Mouse (Mus musculus) regulatory T cell (primary cell): ENCODE data around the gene Ppp1cc.
"Not testable (repeated sequence)": the region's sequence is repeated elsewhere in the genome, so short reads cannot be mapped to it uniquely, and the experiment has no call there.

ENCODE experiments used
- in situ Hi-C: fragments of 300-600 bp; cut with MboI, MseI; formaldehyde crosslinking; loops from one replicate; pipeline ENCODE4 v1.15.1; 2025; ENCODE audit warnings: high pct_unique_total_duplicates

Gene Ppp1cc

DNA sequence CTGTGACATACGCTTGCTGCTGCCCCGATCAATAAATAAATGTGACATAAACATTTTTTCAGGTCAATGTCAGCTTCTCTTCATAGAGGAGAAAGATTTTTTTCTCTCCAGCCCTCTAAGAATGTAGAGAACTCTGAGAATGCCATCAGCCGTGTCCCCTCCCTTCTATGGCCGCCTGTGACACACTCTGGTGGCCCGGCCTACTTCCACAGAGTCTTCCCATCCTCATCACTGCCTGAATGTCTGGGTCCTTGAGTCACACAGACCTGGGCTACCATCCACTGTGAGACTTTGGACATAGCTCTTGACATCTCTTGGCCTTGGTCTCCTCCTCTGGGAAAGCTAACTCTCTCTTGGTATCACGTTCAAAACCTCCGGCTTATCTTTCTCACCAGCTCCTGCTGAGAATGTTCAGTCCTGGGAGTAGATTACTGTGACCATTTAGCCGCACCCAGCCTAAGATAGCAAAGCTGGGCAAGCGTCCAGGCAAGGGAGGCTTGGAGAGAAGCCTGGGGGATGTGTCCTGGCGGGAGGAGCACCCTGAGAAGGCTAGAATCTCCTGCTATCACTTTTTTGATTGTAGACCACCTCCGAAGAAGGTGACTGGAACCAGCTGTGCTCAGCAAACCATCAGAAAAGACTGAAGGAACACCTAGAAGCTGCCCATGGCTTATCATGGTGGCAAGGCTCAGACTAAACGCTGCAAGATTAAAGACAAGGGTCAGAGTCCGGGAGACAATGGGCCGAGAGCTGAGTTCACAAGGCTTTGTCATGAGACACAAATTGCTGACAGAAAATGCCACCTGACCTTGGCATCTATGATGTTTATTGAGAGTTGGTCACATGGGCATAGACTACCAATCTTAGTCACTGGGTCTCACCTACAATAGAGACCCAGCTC lies 21.3 kb upstream of the Ppp1cc start:
- in situ Hi-C loops, result no loop called here

- in situ Hi-C loops, result no loop called here
Measured at GRCm38 (mm10) chr5:122138856-122139255, 19.2 kb upstream of the Ppp1cc start.

- in situ Hi-C loops, result not testable (repeated sequence)
Measured at GRCm38 (mm10) chr5:122139771-122140170, 18.3 kb upstream of the Ppp1cc start.

DNA sequence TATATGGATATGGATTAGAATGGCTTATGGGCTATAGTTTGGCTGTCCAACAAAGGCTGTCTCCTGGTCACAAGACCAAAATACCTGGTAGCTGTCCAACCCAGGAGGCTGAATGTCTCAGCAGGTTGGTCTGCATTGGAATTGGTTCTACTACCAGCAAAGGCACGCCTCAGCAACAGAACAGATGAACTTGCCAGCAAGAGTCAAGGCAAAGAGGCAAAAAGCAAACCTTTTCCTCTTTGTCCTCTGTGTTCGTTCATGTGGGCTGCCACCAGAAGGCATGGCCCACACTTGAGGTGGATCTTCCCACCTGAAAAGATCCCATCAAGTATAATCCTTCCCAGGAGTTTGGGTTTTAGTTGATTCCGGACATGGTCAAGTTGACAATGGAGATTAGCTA lies 17.4 kb upstream of the Ppp1cc start, which contains the start of gene Ccdc63:
Gene Ccdc63, minus strand, starts transcription at position 101 of the 400 bp plus-strand sequence.
- in situ Hi-C loops, result no loop called here

GRCm38 (mm10) chr5:122142230-122142992 lies 15.7 kb upstream of the Ppp1cc start:
- in situ Hi-C loops, result no loop called here

DNA sequence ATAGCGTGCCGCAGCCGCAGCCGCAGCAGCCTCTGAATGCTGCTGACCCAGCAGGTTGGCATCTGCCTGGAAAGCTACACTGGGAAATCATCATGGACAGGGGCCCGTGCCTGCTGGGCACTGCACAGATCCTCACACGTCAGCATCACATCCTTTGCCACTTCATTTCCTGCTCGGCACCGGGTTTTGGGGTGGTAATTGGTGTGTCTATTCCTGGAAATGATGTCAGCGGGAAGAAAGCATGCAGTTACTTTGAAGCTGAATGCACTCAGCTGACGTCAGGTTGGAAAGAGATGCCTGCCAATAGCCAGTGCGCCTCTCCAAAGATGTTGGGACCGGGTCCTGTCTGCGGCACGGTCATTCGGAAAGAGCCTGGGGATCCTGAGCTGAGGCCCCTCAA lies 14.5 kb upstream of the Ppp1cc start:
- in situ Hi-C loops, result no loop called here

DNA sequence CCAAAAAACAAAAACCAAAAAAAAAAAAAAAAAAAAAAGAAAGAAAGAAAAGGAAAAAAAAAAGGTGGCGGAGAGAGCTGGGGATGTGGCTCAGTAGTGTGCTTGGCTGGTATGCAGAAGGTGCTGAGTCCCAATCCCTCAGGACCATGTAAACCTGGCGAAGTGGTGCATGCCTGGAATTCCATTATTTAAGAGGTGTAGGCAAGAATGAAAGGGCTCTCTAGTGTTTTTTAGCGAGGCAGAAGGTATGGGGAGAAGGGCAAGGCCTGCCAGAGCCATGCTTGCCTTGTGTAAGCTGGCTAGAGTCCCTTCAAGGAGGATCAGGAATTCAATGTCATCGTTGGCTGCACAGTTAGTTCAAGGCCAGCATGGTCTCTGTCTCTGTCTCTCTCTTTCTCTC lies 13.3 kb upstream of the Ppp1cc start:
- in situ Hi-C loops, result no loop called here

- in situ Hi-C loops, result no loop called here
Measured at GRCm38 (mm10) chr5:122145381-122146055, 12.6 kb upstream of the Ppp1cc start.

GRCm38 (mm10) chr5:122146056-122146580 lies 12.0 kb upstream of the Ppp1cc start:
- in situ Hi-C loops, result no loop called here

DNA sequence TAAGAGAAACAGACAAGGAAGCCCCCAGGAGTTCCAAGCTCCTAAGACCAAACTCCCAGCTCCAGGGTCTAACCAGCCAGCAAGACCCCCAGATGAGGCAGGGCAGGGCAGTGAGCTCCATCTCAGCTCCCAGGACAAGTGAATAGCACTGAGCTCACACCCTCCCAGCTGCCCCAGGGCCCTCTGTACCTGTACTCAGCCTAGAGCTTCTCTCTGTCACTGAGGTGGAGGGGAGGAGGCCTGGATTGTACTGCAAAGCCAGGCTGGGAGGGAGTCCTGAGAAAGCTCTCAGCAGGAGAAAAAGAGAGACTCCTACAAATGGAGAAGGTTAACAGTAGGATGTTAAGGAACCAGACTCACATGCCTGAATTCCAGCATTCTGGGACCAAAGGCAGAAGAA lies 11.5 kb upstream of the Ppp1cc start:
- in situ Hi-C loops, result no loop called here

- in situ Hi-C loops, result no loop called here
Measured at GRCm38 (mm10) chr5:122148107-122148506, 10.0 kb upstream of the Ppp1cc start.

- in situ Hi-C loops, result no loop called here
Measured at GRCm38 (mm10) chr5:122149259-122149658, 8.8 kb upstream of the Ppp1cc start.

GRCm38 (mm10) chr5:122152508-122152907 lies 5.6 kb upstream of the Ppp1cc start:
- in situ Hi-C loops, result not testable (repeated sequence)

DNA sequence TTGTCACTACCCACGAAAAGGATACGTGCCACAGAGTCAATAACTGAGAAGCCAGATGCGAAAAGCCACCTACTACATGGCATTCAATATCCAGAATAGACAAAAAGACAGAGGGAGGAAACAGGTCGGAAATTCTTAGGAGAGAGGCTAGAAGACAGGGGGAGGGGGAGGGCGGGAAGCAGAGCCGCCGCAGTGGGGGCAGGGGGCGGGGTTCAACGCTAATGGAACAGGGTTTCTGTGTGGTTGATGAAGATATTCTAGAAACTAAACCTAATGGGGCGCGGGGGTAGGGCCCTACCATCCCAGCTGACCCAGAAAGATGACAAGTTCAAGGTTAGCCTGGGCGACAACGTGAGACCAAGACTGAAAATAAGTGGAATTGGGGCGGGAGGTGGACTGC lies 4.1 kb upstream of the Ppp1cc start:
- in situ Hi-C loops, result no loop called here

- in situ Hi-C loops, result no loop called here
Measured at GRCm38 (mm10) chr5:122154782-122155181, 3.3 kb upstream of the Ppp1cc start.

- in situ Hi-C loops, result no loop called here
Measured at GRCm38 (mm10) chr5:122155613-122156012, 2.5 kb upstream of the Ppp1cc start.

- in situ Hi-C loops, result no loop called here
Measured at GRCm38 (mm10) chr5:122156486-122156885, 1.6 kb upstream of the Ppp1cc start.

- in situ Hi-C loops, result no loop called here
Measured at GRCm38 (mm10) chr5:122158557-122159515, 758 bp downstream of the Ppp1cc start.

DNA sequence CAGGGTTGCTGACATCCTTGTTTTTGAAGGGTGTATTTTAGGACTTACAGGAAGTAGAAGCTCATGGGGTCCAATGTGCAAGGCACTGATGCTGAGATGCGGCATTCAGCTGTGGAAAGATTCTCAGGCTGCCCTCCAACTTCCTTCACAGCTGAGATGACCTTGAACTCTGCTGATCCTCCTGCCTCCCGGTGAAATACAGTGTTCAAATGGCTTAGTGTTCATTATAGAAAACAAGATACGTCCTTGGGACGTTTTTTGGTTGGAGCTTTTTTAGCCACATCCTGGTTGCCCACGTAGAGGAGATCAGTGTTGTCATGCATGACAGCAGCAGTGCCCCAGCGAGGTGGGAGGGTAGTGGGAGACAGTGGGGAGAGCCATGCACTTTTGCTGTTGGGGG lies 5.1 kb downstream of the Ppp1cc start:
- in situ Hi-C loops, result no loop called here

- in situ Hi-C loops, result no loop called here
Measured at GRCm38 (mm10) chr5:122164011-122164410, 5.9 kb downstream of the Ppp1cc start.
